Mouse (Mus musculus): ENCODE measurements around the gene Bcl11a. TPM values are rescaled to one million over a fixed set of nuclear protein-coding genes. Genes with fewer than 3 reads are reported as not detected.

The Bcl11a gene
- total and polyA plus RNA-seq, 3 experiments, result 25.4 to 93.2 (median 53.5) TPM

GRCm38 (mm10) chr11:24183501-24183900 is 105.6 kb downstream of the Bcl11a start:
- no peaks in the 10 kb centered on the region for H3K9me3 ChIP-seq (replicated peaks)
- H3K4me3 ChIP-seq (ENCODE audit: low read depth, low read length), result no peak overlapping the region
- H3K27me3 ChIP-seq (ENCODE audit: insufficient read depth, low read length), result peaks cover 9% of the 10 kb centered on the region
- H3K4me1 ChIP-seq (ENCODE audit: insufficient read depth, low read depth, low read length), result peaks cover 9% of the 10 kb centered on the region
- no peak for TF ChIP-seq GATA2 (IDR thresholded peaks at IDR 0.05; ENCODE audit: borderline replicate concordance, low read depth, low read length)
- TF ChIP-seq CTCF (IDR thresholded peaks at IDR 0.05; ENCODE audit: low read depth, low read length), result no peak
- TF ChIP-seq TAL1 (conservative IDR thresholded peaks at IDR 0.05; ENCODE audit: low read depth, low read length), result no peak
- TF ChIP-seq GATA1 (IDR thresholded peaks at IDR 0.05; ENCODE audit: borderline replicate concordance, low read length), result no peak
- no peak for TF ChIP-seq POLR2AphosphoS5 (IDR thresholded peaks at IDR 0.05; ENCODE audit: insufficient replicate concordance, low read depth, low read length)
- ATAC-seq (ENCODE audit: extremely low read depth, insufficient number of reproducible peaks, low FRiP score, poor library complexity, severe bottlenecking) (no peak), DNase-seq (ENCODE audit: low spot score) (no peak)
- H3K36me3 ChIP-seq (replicated peaks), result no peaks in the 10 kb centered on the region

- Histone ChIP-seq H3K4me1 (ENCODE audit: insufficient read depth, low read depth, low read length) (peaks cover 6% of the 10 kb centered on the region), H3K4me3 (ENCODE audit: low read depth, low read length) (no peak overlapping the region), H3K27me3 (ENCODE audit: insufficient read depth, low read length) (peaks cover 20% of the 10 kb centered on the region), H3K36me3 (replicated peaks) (no peaks in the 10 kb centered on the region), H3K9me3 (replicated peaks) (no peaks in the 10 kb centered on the region)
- TF ChIP-seq POLR2AphosphoS5 (IDR thresholded peaks at IDR 0.05; ENCODE audit: insufficient replicate concordance, low read depth, low read length), result no peak
- no peak for TF ChIP-seq GATA2 (IDR thresholded peaks at IDR 0.05; ENCODE audit: borderline replicate concordance, low read depth, low read length)
- TF ChIP-seq GATA1 (IDR thresholded peaks at IDR 0.05; ENCODE audit: borderline replicate concordance, low read length), result no peak
- no peak for TF ChIP-seq CTCF (IDR thresholded peaks at IDR 0.05; ENCODE audit: low read depth, low read length)
- TF ChIP-seq TAL1 (conservative IDR thresholded peaks at IDR 0.05; ENCODE audit: low read depth, low read length), result no peak
- DNase-seq (ENCODE audit: low spot score) (peak; percentile 34), ATAC-seq (ENCODE audit: extremely low read depth, insufficient number of reproducible peaks, low FRiP score, poor library complexity, severe bottlenecking) (no peak; the same call in 1 of the 2 replicates)
These were observed 107.1 kb downstream of the Bcl11a start for GRCm38 (mm10) chr11:24184932-24185331.

- Histone ChIP-seq H3K4me3 (ENCODE audit: low read depth, low read length) (no peak overlapping the region), H3K36me3 (replicated peaks) (no peaks in the 10 kb centered on the region), H3K9me3 (replicated peaks) (no peaks in the 10 kb centered on the region), H3K27me3 (ENCODE audit: insufficient read depth, low read length) (peaks cover 47% of the 10 kb centered on the region), H3K4me1 (ENCODE audit: insufficient read depth, low read depth, low read length) (no peaks in the 10 kb centered on the region)
- no peak for ATAC-seq (ENCODE audit: extremely low read depth, insufficient number of reproducible peaks, low FRiP score, poor library complexity, severe bottlenecking)
- DNase-seq (ENCODE audit: low spot score), result no peak
- TF ChIP-seq TAL1 (conservative IDR thresholded peaks at IDR 0.05; ENCODE audit: low read depth, low read length) (no peak), POLR2AphosphoS5 (IDR thresholded peaks at IDR 0.05; ENCODE audit: insufficient replicate concordance, low read depth, low read length) (no peak), CTCF (IDR thresholded peaks at IDR 0.05; ENCODE audit: low read depth, low read length) (no peak), GATA2 (IDR thresholded peaks at IDR 0.05; ENCODE audit: borderline replicate concordance, low read depth, low read length) (no peak), GATA1 (IDR thresholded peaks at IDR 0.05; ENCODE audit: borderline replicate concordance, low read length) (no peak)
These were observed 112.6 kb downstream of the Bcl11a start for GRCm38 (mm10) chr11:24190411-24190810.

- DNase-seq (ENCODE audit: low spot score) (no peak), ATAC-seq (ENCODE audit: extremely low read depth, insufficient number of reproducible peaks, low FRiP score, poor library complexity, severe bottlenecking) (no peak)
- Histone ChIP-seq H3K4me3 (ENCODE audit: low read depth, low read length) (no peak overlapping the region), H3K36me3 (replicated peaks) (no peaks in the 10 kb centered on the region), H3K27me3 (ENCODE audit: insufficient read depth, low read length) (peaks cover 70% of the 10 kb centered on the region), H3K9me3 (replicated peaks) (no peaks in the 10 kb centered on the region), H3K4me1 (ENCODE audit: insufficient read depth, low read depth, low read length) (no peaks in the 10 kb centered on the region)
- TF ChIP-seq TAL1 (conservative IDR thresholded peaks at IDR 0.05; ENCODE audit: low read depth, low read length) (no peak), CTCF (IDR thresholded peaks at IDR 0.05; ENCODE audit: low read depth, low read length) (no peak)
These were observed 118.8 kb downstream of the Bcl11a start for GRCm38 (mm10) chr11:24196460-24197190.

- TF ChIP-seq GATA1 (IDR thresholded peaks at IDR 0.05; ENCODE audit: borderline replicate concordance, low read length) (no peak), CTCF (IDR thresholded peaks at IDR 0.05; ENCODE audit: low read depth, low read length) (no peak), TAL1 (conservative IDR thresholded peaks at IDR 0.05; ENCODE audit: low read depth, low read length) (no peak), POLR2AphosphoS5 (IDR thresholded peaks at IDR 0.05; ENCODE audit: insufficient replicate concordance, low read depth, low read length) (no peak), GATA2 (IDR thresholded peaks at IDR 0.05; ENCODE audit: borderline replicate concordance, low read depth, low read length) (no peak)
- DNase-seq (ENCODE audit: low spot score) (no peak), ATAC-seq (ENCODE audit: extremely low read depth, insufficient number of reproducible peaks, low FRiP score, poor library complexity, severe bottlenecking) (no peak)
- no peaks in the 10 kb centered on the region for H3K9me3 ChIP-seq (replicated peaks)
- H3K27me3 ChIP-seq (ENCODE audit: insufficient read depth, low read length), result peaks cover 69% of the 10 kb centered on the region
- no peak overlapping the region for H3K4me3 ChIP-seq (ENCODE audit: low read depth, low read length)
- no peaks in the 10 kb centered on the region for H3K36me3 ChIP-seq (replicated peaks)
- peaks cover 3% of the 10 kb centered on the region; the same call in 1 of the 2 replicates for H3K4me1 ChIP-seq (ENCODE audit: insufficient read depth, low read depth, low read length)
These were observed 119.6 kb downstream of the Bcl11a start for GRCm38 (mm10) chr11:24197424-24197823.

- no peaks in the 10 kb centered on the region for H3K9me3 ChIP-seq (replicated peaks)
- H3K4me3 ChIP-seq (ENCODE audit: low read depth, low read length), result no peak overlapping the region
- no peak for DNase-seq (ENCODE audit: low spot score)
- no peak for TF ChIP-seq CTCF (IDR thresholded peaks at IDR 0.05; ENCODE audit: low read depth, low read length)
- TF ChIP-seq GATA2 (IDR thresholded peaks at IDR 0.05; ENCODE audit: borderline replicate concordance, low read depth, low read length), result no peak
- no peak for TF ChIP-seq TAL1 (conservative IDR thresholded peaks at IDR 0.05; ENCODE audit: low read depth, low read length)
- no peak for TF ChIP-seq POLR2AphosphoS5 (IDR thresholded peaks at IDR 0.05; ENCODE audit: insufficient replicate concordance, low read depth, low read length)
- no peak for TF ChIP-seq GATA1 (IDR thresholded peaks at IDR 0.05; ENCODE audit: borderline replicate concordance, low read length)
- no peaks in the 10 kb centered on the region for H3K36me3 ChIP-seq (replicated peaks)
- H3K4me1 ChIP-seq (ENCODE audit: insufficient read depth, low read depth, low read length), result peaks cover 4% of the 10 kb centered on the region; the same call in 1 of the 2 replicates
- ATAC-seq (ENCODE audit: extremely low read depth, insufficient number of reproducible peaks, low FRiP score, poor library complexity, severe bottlenecking), result no peak
- peaks cover 75% of the 10 kb centered on the region for H3K27me3 ChIP-seq (ENCODE audit: insufficient read depth, low read length)
These were observed 121.7 kb downstream of the Bcl11a start for GRCm38 (mm10) chr11:24199560-24199959.

Measured in G1E (cell line).